Mouse (Mus musculus): ENCODE measurements around the gene Rsph10b. TPM values are rescaled to one million over a fixed set of nuclear protein-coding genes. Genes with fewer than 3 reads are reported as not detected.

Gene Rsph10b
- total RNA-seq, 4 experiments from 2014 or later: 4.0 to 6.2 (median 5.0) TPM

DNA sequence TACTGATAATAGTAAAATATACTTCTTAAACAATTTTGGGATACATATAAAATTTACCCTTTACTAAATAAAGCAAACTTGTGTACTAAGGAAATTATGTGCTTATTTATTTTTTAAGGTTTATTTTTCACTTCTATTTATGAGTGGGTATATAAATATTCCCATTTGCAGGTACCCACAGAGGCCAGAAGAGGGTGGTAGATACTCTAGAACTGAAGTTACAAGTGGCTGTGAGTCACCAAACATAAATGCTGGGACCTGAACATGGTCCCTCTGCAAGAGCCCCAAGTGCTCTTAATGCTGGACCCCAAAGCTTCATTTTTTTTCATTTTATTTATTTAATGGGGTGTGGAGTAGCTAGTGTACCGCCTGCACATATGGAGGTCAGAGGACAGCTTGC lies 1.0 kb downstream of the Rsph10b start:
- DNase-seq (ENCODE audit: low spot score in 2 of 2): no peak

DNA sequence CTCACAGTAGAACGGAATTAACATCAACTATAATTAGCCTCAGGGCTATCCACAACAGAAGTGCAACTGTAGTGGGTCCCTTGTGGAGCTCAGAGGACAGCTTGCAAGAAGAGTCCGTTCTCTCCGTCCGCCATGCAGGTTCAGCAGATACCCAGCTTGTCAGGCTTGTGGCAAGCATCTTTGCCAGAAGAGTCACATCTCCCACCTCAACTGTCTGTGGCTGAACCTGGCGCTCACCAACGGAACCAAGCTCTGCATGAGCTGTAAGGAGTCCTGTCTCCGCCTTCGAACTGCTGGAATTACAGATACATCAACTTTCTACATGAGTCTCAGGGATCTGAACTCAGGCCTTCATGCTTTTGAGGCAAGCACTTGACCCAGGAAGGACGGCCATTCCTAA lies 3.3 kb downstream of the Rsph10b start:
- no peak for DNase-seq (ENCODE audit: low spot score in 2 of 2)

DNA sequence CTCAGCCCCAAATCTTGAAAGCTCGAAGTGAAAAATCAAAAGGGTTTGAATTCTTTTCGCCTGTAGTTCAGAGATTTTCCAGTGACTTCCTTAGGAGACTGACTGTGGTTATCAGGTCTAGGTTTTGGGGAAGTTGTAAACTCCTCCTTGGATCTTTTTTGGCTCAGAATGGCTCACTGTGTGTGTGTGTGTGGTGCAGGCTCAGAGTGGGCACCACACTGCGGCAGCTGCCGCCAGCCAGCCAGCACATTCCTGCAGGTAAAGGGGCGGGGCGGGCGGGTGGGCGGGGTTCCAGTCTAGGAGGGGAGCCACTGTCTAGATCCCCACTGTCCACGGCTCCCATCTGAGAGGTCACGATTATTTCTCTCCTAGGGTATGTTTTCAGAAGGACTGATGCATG lies 8.8 kb downstream of the Rsph10b start:
- DNase-seq (ENCODE audit: low spot score in 2 of 2): no peak

DNA sequence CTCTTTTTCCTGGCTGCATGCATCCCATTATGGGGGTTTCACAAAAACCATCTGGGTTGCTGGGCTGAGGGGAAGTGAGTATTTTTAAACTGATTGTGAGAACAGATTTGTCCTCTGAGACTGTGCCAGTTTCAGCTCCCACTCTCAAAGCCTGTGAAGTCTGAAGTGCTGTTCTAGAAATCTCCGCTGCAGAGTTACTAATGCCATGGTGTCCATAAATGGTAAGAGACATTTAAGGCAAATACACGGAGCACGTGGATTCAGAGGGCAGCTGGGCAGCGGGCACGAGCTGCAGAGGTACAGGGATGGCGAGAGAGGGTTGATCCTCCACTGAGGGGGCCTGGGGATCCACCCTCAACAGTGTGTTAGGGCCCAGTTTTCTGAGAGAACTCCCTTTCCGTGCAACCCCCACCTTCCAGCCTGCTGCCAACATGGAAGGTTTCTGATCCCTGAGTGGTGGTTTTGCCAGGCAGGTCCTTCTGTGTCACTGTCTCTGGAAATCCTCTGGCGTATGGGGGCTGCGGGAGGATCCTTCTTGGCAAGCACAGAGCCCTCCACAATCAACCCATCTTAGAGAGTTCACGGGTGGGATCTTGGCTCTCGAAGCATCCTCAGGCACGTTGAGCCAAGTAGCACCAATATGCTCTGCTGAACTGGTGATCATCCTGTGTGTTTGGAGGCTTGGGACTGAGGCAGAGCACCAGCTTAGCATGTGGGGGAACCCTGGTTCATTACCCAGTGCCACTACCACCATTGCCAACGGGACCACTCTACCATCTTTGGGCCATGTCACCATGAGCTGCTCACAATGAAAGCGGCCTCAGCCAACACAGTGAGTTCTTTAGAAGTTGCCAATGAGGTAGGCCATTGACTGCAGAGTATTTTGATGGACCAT lies 10.6 kb downstream of the Rsph10b start:
- peak; percentile 41 to 89 for DNase-seq (ENCODE audit: low spot score in 2 of 2)

GRCm38 (mm10) chr5:143948361-143948760 lies 15.5 kb downstream of the Rsph10b start:
- DNase-seq (ENCODE audit: low spot score in 2 of 2): no peak

DNA sequence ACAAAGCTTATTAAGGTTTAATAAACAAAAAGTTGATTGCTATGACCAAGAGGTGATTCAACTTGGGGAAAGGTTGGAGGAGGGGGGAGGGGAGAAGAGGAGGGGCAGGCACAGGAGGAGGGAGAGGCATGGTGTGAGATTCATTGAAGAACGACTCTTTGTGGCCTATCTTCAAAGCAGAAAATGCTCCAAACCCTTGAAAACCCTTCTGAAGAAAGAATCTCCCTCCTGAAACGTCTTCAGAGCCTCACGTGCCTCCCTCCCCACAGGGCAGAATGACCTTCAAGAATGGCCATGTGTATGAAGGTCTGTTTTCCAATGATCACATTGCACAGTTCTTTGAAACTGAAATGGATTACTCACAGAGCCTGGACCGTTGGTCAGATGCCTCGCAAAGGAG lies 17.2 kb downstream of the Rsph10b start:
- no peak for DNase-seq (ENCODE audit: low spot score in 2 of 2)

GRCm38 (mm10) chr5:143957101-143957500 lies 24.3 kb downstream of the Rsph10b start:
- no peak for DNase-seq (ENCODE audit: low spot score in 2 of 2)

GRCm38 (mm10) chr5:143959551-143959950 lies 26.7 kb downstream of the Rsph10b start:
- DNase-seq (ENCODE audit: low spot score in 2 of 2): no peak

- DNase-seq (ENCODE audit: low spot score in 2 of 2): no peak
Measured at GRCm38 (mm10) chr5:143961176-143961575, 28.3 kb downstream of the Rsph10b start.

DNA sequence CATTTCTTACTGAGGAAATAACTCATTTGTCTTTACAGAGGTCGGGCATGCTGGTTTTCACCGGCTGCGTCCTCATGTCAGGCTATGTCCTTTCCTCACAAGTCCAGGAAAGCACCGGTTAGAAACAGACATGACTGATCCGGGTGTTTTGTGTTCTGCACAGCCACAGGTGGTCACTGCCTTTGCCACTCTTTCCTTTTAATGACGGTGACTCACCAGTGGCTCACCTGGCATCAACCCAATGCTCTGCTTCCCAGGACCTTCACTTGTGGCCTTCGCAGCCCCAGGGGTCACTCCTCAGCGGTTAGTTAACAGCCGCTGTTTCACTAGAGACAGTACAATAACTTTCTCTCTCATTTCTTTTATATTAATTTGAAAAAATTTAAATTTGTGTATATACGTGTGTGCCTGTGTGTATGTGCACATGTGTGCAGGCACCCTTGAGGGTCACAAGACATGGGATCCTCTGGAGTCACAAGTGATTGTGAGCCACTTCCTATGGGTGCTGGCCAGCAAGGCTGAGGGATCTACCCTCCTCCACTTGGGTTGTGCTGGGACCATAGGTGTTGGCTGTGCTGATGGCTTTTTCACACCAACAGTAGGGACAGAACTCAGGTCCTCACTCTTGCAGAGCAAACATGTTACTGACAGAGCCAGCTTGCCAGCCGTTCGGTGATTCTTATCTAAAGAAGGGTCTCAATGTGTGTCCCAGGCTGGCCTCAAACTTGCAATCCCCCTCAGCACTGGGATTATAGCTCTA lies 32.9 kb downstream of the Rsph10b start:
- DNase-seq (ENCODE audit: low spot score in 2 of 2): no peak

- DNase-seq (ENCODE audit: low spot score in 2 of 2): no peak
Measured at GRCm38 (mm10) chr5:143966671-143967070, 33.8 kb downstream of the Rsph10b start.

DNA sequence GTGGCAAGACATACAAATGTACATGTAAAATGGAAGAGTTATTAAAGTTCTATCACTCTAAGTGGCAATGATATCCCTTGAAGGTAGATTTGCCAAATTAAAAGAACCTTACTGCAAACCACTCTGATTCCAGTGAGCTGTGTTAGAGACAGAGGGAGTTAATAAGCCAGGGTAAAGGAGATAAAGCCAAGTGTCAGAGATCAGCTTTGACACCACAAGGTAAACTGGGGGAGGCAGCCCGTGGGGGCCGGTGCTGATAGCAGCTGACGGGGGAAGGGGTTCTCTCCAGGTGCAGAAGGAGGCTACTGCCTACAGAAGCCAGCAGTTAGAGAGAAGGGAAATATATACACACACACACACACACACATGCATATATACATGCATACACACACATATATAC lies 39.8 kb downstream of the Rsph10b start:
- DNase-seq (ENCODE audit: low spot score in 2 of 2): no peak

DNA sequence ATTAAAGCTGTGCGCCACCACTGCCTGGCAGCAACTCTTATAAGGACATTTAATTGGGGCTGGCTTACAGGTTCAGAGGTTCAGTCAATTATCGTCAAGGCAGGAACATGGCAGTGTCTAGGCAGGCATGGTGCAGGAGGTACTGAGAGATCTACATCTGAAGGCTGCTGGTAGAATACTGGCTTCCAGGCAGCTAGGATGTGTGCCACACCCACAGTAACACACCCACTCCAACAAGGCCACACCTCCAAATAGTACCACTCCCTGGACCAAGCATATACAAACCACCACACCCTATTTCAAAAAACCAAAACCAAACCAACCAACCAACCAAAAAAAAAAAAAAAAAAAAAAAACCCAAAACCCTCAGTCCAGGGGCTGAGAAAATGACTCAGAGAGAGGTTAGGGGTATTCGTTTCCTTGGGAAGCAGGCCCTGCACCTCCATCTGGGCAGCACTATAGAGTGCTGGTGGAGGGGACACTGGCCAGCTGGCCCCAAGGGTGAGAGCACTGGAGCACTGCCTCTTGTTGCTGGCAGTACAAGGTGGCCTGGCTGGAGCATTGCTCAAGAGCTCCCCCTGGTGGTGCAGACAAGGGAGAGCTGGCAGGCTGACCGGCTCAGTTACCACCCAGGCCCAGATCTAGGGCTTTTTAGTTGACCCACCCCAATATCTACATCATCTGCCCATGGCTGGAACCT lies 42.2 kb downstream of the Rsph10b start:
- DNase-seq (ENCODE audit: low spot score in 2 of 2): peak in 1 of 2 experiments; percentile 25

DNA sequence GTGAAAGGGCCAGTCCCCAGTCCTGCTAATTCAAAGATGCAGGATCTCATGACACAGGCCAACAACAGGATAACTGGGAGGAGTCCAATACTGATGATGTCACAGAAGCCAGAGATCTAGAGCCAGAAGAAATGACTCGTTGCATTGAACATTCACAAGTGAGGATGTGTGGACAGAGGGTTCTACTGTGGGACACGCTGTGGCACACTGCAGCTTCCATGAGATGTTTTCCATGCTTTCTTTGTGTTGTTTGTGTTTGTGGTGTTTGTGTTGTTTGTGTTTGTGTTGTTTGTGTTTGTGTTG lies 42.7 kb downstream of the Rsph10b start:
- DNase-seq (ENCODE audit: low spot score in 2 of 2): no peak

- no peak for DNase-seq (ENCODE audit: low spot score in 2 of 2)
Measured at GRCm38 (mm10) chr5:143976232-143976631, 43.4 kb downstream of the Rsph10b start.

- DNase-seq (ENCODE audit: low spot score in 2 of 2): no peak
Measured at GRCm38 (mm10) chr5:143976726-143977431, 44.0 kb downstream of the Rsph10b start.

- DNase-seq (ENCODE audit: low spot score in 2 of 2): no peak
Measured at GRCm38 (mm10) chr5:143980858-143981257, 48.0 kb downstream of the Rsph10b start.

DNA sequence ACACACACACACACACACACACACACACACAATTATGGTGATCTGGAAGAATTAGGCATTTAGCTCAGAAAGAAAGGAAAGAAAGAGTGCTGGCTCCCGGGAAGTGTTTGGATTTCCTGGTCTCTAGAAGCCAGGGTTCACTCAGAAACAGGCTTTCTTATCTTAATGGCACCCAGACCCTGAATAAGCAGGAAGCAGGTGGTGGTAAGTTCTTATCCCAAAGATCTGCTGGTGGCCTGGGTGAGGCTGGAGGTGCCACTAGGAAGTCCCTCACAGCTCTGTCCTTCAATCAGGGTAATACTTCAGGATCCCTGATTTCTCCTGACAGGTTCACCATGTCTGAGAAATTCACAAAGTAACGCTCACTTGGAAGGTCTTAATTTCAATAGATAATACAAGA lies 49.5 kb downstream of the Rsph10b start:
- DNase-seq (ENCODE audit: low spot score in 2 of 2): no peak

DNA sequence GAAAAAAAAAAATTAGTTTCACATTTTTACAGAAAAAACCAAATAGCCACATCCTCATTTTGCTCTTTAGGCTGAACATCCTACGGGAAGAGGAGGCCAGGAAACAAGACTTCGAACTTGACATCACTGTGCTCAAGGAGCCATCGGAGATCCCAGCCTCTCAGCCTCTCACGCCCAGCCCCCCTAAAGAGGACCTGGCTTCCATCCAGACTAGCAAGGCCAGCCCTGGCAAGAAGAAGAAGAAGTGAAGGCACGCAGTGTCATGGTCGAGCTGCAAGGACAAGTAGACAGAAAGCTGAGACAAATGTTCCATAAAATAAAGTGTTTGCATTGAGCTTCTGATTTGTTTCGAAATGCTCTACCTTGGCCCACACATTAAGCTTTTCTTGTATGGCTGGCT lies 52.5 kb downstream of the Rsph10b start:
- no peak for DNase-seq (ENCODE audit: low spot score in 2 of 2)

DNA sequence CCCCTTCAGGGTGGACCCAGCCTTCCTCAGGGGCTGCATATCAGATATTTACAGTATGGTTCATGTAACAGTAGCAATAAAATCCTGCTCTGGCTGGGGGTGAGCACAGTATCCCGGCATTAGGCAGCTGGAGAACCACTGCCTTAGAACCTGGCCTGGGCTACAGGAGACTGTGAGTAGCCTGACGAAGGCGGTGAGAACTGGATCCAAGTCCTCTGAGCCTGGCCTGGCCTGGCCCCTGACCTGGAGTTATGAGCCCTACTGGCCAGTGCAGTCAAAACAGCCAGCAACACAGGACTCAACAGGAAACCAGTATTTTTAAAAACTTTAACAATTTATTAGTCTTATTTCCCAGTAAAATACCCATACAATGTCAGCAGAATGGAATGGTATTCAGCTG lies 54.8 kb downstream of the Rsph10b start:
- no peak for DNase-seq (ENCODE audit: low spot score in 2 of 2)

- no peak for DNase-seq (ENCODE audit: low spot score in 2 of 2)
Measured at GRCm38 (mm10) chr5:143989046-143989445, 56.2 kb downstream of the Rsph10b start.

DNA sequence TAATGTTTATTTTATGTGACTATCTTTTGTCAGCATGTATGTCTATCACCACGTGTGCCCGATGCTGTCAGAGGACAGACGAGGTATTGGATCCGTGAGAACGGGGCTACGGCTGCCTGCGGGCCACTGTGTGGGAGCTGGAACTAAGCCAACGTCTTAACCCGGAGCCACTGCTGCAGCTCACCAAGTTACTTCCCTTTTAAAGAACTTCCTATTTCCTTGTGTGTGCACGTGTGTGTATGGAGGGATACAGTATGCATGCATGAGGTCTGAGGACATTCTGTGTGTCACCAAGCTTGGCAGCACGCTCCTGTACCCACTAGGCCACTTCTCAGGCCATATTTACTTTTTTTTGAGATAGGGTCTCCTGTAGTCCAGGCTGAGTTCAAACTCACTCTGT lies 57.3 kb downstream of the Rsph10b start:
- DNase-seq (ENCODE audit: low spot score in 2 of 2): no peak
